Mouse (Mus musculus) small intestine, adult 2 months (tissue): ENCODE measurements around the gene Rrh.

Experiments
- CTCF ChIP-seq: fragments of 200-500 bp; IDR thresholded peaks from 2 replicates; pipeline ENCODE4 v1.5.1; 2012; ENCODE audit warnings: low read depth, mild to moderate bottlenecking, control low read depth, inconsistent platforms, low read length, moderate library complexity, mixed read lengths; ENCODE audit not compliant: insufficient replicate concordance, insufficient read length; ENCODE audit errors: extremely low read depth
- POLR2A ChIP-seq: fragments of 200-500 bp; IDR thresholded peaks from 2 replicates; pipeline ENCODE4 v1.6.1; 2012; ENCODE audit warnings: low read depth, mild to moderate bottlenecking, control low read depth, inconsistent platforms, low read length, moderate library complexity

DNA sequence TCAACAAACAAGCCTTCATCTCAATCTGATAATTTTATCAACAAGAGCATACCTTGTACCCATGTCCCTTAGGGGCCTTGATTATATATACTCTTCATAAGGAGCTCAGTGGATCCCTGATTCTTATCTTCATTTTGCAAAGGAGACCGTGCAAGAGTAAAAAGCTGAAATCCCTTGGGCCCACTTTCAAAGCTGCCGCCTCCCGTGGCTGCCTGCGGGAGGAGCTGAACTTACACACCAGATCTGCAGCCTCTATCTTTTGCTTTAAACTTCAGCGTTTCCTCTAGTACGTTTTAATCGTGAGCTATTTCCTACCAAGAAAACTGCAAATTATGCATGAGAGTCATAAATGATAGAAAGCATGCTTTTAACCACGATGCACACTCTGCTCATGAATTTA lies 651 bp downstream of the Rrh start:
- no peak for TF ChIP-seq POLR2A
- TF ChIP-seq CTCF, result no peak
